Mouse (Mus musculus) small intestine, adult 2 months (tissue): ENCODE results near the gene Ccnk.

ENCODE experiments used
- CTCF ChIP-seq: fragments of 200-500 bp; IDR thresholded peaks from 2 replicates; pipeline ENCODE4 v1.5.1; 2012; ENCODE audit warnings: low read depth, mild to moderate bottlenecking, control low read depth, inconsistent platforms, low read length, moderate library complexity, mixed read lengths; ENCODE audit not compliant: insufficient replicate concordance, insufficient read length; ENCODE audit errors: extremely low read depth
- POLR2A ChIP-seq: fragments of 200-500 bp; IDR thresholded peaks from 2 replicates; pipeline ENCODE4 v1.6.1; 2012; ENCODE audit warnings: low read depth, mild to moderate bottlenecking, control low read depth, inconsistent platforms, low read length, moderate library complexity

DNA sequence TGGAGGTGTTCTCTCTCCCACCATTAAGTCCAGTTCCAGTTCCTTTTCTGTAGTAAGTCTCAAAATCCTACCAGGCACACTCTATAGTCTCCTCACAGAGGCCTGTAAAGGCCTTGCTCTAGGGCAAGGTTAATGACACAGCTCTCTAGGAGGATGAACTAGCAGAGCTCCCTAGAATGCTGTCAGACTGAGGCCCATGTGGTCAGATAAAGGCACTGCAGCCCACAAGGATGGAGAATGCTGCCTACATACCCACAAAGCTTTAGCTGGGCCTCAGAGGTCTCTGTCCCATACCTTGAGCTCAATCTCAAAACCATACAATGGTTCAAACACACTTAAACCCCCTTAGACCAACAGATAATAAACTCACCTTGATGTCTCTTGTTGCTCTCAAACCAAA is 19.5 kb upstream of the Ccnk start:
- no peak for TF ChIP-seq CTCF
- TF ChIP-seq POLR2A: no peak
